Mouse (Mus musculus) neutrophil, adult 5-6 weeks (primary cell): ENCODE measurements around the gene Prep. TPM values are rescaled to one million over a fixed set of nuclear protein-coding genes. Genes with fewer than 3 reads are reported as not detected.
"Not testable (repeated sequence)": the region's sequence is repeated elsewhere in the genome, so short reads cannot be mapped to it uniquely, and the experiment has no call there.

Experiments
- ATAC-seq: fragments of 151-379, 151-347 bp; 2 replicates; pipeline ENCODE4 v1.8.0; 2017; ENCODE audit warnings: mild to moderate bottlenecking, moderate TSS enrichment; ENCODE audit not compliant: insufficient number of reproducible peaks, poor library complexity, low FRiP score, severe bottlenecking; ENCODE audit errors: extremely low read depth
- total RNA-seq: library from RNA; stranded (forward); fragments of 200-1000 nt; gene quantifications from 2 replicates; pipeline ENCODE4 v1.2.3, GENCODE M21; 2017

Gene Prep
- total RNA-seq, 1 experiment from 2014 or later = 11.2 TPM

DNA sequence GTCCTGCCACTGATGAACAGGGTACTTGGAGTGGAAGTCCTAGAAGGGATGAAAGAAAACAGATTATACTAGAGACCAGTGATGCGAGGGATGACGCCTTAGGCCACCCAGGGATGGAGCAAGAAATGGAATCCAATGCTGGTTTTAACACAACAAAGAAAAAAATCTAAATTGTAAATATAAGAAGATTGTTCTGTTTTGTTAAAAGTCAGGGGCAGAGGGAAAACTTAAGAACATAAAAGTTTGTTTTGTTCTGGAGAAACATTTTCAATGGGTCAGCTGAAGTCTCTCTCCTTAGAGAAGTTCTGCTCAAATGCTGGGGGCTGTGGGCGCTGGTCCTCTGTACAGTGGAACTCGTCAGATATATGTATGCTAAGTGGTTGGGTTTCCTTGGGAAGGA, 5.3 kb downstream of the Prep start:
- no peak for ATAC-seq

DNA sequence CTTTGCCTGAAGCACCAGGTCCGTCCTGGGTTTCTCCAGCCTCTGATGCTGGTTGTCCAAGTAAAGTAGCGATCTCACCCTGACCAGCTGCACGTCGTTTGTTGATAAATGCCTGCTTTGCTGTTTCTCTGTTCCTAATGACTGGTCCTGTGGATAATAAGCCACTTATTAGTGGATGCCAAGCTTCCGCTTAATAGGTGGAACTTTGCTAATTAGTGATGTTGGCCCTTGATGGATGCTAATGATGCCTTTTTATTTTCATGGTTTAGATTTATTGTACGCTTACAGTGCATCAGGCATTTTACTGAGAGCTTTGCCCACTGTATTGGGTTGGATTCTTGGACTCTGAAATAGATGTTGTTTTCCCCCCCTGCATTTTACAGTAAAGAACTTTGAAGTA, 7.5 kb downstream of the Prep start:
- no peak for ATAC-seq

DNA sequence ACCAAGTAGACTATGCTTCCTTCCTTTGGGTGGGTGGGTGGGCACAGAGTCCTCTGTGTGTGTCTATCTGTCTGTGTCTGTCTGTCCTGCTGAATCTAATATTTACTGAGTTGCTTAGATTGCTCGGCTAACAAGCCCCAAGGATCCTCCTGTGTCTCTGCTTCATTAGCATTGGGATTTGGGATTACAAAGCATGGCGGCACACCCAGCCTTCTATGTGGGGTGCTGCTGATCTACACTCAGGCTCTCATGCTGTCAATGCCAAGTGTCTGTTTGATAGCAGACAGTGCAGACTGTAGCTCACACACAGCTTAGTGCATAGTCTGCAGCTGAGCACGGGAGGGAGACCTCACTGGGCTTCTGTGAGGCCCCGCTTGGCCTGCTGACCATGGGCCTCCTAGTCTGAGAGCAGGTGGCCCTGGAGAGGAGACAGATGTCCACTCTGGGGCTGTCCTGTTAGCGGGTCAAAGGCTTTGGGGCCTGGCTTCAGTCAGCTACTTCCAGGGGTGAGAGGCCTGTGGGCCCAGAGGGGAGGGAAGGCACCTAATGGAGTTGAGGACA, 8.6 kb downstream of the Prep start:
- ATAC-seq = no peak

DNA sequence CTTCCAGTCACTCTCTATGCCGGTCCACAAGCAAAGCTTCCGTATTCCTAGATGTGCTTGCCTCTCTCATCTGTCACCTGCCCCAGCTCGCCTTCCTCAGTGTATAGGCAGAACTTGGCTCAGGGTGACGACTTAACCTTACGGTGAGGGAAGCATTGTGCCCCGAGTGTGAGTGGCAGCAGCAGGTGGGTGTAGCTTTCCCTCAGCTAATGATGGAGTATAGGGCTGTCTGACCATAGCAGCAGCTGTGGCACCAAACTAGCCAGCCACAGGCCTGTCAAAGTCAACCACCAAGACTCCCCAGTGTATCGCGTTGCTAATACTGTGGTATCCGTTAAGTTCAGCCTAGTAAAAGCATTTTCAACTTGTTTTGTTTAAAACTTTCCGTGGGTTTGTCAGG, 9.6 kb downstream of the Prep start:
- no peak for ATAC-seq

DNA sequence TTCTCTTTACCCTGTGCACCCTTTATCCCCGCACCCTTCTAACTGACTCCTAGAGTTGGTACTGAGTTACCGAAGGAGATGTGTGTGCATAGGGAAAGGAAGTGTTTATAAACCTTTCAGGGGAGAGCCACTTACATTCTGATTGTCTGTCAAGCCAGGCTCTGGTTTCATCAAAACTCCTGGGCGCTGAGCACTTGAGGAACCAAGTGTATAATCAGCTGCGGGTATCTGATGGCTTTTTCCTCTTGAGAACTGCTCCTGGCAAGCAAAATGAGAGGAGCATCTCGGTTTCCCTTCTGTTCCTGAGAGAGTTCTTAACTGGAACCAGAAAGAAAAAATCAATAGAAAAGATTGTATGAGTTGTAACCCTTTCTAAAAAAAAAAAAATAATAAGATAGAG, 10.3 kb downstream of the Prep start:
- ATAC-seq = no peak

DNA sequence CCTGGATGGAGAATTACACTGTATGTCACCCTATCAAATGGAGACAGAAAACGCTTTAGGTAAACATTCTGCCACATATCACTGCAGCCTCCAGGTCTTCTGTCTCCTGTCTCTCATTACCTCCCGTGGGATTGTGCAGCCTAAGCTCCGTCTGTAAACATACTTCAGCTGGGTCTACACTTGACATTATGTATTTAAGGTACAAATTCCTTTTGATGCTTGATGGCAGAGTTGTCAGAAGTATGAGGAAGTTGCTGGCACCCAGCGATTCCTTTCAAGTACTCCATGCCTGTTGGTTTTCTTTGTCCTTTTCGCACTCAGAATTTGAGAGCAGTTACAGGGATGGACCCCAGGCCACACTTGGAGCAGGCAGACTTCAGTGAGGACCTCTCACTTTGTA, 12.8 kb downstream of the Prep start:
- no peak for ATAC-seq

DNA sequence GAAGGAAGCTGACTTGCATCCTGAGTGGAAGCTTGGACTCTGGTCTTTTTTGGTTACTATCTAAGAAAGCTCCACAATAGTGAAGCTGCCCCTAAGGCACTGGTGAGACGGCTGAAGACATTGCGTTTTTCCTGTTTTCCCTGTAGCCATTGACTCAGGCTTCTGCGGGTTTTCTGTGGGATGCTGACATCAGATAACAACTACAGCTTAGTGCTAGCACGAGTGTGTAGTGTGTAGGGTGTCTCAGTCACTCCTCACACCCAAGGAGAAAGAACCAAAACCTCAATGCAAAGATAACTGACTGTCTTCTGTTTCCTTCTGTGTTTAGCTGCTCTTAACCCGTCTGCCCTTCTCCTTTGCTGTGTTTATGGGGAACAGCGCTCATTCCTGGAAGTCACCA, 13.5 kb downstream of the Prep start:
- no peak for ATAC-seq

DNA sequence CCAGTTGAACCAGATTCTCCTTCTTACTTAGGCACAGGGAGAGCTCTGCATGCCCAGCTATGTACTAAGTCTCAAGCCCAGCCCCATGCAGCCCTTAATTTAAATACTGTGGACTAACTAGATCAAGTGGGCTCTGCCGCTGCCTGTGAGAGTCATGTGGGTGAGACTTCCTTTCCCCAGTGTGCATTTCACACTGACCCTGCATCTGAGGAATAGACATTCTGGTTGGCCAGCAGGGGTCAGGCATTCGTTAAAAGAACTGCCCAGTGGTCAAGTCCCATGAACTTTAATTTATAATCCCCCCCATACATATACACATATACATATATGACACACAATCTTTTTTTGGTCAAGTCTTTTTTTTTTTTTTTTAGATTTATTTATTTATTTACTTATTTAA, 15.7 kb downstream of the Prep start:
- no peak for ATAC-seq

DNA sequence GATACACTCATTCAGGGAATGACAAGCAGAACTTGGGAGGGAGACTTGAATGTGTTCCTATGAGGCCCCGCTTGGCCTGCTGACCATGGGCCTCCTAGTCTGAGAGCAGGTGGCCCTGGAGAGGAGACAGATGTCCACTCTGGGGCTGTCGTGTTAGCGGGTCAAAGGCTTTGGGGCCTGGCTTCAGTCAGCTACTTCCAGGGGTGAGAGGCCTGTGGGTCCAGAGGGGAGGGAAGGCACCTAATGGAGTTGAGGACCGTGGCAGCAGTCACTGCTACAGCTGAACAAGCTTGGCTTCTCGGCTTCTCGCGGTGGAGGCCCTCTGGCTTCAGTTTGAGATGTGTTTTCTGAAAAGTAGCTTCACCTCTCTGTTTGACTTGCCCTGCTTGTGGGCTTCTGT, 17.0 kb downstream of the Prep start:
- ATAC-seq = not testable (repeated sequence)

DNA sequence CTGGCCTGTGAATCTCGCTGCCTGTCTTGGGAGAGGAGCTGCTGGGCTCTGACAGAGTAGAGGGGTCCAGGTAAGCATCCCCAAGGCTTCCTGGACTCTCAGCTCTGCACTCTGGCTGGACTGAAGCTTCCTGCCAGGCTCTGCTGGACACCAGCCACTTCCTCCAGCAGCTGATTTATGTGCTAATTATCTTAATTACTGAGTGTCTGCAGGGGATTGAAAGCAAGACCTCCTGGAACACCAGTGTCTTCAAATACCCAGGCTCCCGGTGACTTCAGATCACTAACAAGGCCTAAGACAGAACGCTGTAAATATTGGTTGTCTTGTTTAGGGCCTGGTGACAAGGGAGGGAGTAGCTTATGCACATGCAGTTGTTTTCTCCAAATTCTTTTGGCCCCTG, 17.5 kb downstream of the Prep start:
- no peak for ATAC-seq

DNA sequence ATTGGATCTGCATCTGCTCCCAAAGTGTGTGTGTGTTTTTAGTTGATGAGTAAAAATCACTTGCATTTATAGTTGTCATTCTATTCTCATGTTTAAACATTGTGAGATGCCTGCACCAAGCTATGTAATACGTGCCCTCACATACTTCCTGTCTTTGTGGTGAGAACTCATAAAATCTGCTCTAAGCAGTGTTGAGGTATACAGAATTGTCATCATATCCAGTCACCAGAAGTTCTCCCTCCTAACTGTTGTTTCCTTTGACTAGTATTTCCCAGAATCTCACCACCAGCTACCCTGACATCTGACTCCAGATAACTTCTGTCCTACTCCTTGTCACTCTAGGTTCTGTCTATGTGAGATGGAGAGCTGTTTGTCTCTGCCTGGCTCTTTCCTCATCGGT, 18.3 kb downstream of the Prep start:
- no peak for ATAC-seq

DNA sequence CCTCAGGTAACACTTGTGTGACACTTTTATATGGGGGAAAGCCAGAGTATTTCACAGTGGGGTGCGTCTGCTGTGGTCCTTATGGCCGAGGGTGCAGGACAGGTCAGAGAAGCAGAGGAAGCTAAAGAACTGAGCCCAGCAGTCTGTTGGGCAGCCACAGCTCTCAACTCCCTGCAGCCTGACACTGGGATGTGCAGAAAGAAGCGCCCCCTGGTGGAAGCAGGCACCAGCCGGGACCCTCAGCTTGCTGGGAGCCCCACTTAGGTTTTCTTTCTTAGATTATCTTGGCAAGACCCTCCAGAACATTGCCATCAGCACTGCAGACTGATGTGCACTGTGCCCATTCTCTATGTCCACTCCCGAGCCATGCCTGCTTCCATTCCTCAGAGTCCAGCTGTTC, 19.6 kb downstream of the Prep start:
- no peak for ATAC-seq

DNA sequence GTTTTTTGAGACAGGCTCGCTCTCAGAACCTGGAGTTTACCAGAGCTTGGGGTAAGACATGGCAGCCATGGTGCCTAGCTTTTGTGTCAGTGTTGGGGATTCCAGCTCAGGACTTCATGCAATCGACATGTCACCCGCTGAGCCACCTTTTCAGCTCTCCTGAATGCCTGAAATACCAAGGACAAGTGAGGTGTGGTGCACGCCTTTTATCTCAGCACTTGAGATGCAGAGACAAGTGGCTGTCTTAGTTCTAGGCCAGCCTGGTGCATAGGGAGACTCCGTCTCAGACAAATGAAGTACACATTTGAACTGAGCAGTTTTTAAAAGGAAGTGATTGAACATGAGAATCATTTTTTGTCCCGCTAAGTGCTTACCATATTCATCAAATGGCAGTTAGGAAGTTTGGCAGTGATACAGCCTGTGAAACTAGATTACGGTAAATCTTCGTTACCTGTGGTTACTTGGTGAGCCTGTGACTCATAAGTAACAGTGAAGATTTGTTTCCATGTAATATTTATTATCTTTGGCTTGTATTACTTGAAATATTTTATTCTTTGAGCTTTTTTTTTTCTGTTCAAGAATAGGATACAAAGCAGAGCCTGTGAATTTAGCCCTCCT, 24.6 kb downstream of the Prep start:
- ATAC-seq = no peak

DNA sequence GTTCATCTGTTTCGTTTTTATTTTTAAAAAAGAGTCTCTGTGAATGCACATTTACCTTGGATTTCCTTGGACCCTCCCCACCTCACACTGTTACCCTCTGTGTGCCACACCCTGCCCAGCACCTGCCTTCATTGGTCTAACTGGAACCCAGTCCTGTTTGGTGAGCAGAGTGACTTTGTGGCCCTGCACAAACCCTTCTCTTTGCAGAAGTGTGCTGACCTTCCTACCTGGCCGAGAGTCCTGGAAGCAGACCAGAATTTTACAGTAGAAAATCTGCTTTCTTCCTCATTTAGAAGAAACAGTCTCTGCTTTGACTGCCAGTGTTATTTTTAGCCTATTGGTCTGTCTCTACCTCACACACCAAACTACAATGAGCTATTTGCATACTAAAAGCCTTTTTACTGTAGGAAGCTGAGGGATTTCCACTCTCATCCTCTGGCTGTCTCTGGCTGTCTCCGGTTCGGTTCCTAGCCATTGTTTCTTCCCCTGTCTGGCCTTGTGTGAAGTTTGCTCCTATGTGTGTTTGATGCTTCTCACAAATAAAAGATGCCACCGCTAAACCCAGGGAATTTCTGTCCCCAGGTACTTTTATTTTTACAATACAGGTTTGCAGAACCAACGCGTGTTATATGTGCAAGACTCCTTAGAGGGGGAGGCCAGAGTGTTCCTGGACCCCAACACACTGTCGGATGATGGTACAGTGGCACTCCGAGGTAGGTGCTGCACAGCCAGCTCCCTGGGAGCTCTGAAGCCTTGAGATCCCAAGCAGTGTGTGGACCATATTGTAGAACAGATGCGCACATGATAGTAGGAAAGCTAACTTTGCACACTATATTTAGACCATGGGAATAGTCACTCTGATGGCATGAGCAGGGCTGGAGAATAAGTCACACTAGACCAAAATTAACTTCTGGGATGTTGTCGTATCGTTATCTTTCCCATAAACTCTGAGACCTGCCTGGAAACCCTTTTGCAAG, 25.4 kb downstream of the Prep start:
- peak; percentile 53; the same call in 1 of the 2 replicates for ATAC-seq

DNA sequence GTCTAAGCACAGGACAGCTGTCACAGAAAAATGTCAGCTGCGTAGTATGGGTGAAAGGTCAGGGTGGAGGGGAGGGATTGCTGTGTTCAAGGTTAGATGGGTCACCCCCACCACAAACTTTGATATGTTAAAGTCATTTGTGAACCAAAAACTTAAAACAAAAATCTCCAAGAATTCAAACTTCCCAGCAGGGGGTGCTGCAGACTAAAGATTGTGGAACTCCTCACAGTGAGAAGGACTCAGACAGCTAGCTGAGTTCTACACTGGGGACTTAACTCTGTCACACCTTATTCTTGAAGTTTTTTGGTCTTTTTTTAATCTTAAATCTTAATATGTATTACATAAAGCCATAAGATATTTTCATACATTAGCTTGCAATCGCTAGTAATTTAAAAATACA, 31.7 kb downstream of the Prep start:
- ATAC-seq = peak; percentile 51; the same call in 1 of the 2 replicates

DNA sequence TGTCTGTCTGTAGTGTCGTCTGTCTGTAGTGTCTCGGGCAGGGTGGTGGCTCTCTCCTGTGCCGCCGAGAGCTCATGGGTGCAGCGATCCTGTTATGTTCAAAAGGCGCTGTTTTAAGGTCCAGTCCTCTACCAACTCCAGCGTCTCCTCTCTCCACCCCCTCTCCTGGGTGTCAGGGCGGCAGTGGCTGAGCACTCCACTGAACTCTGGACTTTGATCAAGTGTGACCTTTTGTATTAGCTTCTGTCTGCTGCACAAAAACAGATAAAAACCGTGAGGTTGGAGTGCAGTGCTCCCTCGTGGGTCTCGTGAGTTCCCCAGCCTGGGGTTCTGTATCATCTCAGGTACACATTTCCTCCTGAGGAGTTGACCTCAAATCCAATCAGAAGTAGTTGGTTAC, 33.5 kb downstream of the Prep start:
- no peak for ATAC-seq

DNA sequence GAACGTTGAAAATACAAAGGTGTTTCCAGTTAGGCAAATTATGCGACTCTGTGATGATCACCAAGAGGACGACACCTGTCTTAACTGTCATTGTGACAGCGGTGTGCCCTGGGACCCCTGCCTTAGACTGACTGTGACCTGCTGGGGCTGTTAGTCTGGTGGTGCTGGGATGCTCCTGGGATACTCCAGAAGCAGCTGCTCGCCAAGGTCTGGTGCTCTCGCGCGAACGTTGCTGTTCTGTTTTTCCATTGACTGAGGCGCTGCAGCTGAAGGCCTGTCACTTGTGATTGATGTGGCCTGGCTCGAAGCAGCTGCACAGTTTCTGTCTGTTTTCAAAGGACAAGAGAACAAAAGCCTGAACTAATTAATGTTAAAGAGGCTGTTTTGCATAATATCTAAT, 36.2 kb downstream of the Prep start:
- no peak for ATAC-seq

DNA sequence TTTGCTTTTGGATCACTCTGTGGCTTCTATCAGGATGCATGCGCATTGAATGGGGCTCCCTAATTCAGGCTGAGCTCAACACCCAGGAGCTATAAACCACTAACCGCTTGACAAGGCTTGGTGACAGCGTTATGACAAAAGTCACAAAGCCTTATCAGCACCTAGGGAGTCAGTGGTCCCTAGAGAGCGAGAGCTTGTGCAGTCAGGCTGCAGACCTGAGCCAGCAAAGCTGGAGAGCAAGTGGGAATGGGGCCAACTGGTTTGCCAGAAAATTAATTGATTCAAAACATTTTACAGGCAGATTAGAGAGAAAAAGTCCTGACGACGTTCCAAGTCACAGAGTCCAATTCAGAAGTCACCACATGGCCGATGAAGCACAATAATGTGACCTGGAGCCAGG, 37.1 kb downstream of the Prep start:
- peak; percentile 28; the same call in 1 of the 2 replicates for ATAC-seq

DNA sequence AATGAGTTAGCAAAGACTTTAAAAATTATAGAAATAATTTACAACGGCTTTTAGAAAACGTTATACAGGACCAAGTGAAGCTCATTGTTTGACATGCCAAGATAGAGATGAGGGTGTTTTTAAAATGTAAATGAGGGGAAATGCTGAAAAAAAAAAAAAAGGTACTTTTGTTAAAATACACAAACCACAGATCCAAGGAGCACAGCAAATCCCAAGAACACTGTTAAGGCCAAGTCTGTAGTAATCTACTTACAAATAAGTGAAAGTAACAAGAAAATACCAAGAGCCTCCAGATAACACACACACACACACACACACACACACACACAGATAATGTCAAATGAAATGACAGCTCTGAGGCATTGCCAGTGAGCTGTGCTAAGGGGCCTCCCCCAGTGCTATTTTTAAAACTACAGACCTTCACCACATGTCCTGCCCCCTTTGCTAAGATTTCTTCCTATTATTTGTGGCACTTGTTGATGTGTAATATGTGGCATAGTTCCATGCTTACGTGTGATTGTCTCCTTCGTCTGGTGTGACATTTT, 37.6 kb downstream of the Prep start:
- ATAC-seq = peak; percentile 56; the same call in 1 of the 2 replicates

DNA sequence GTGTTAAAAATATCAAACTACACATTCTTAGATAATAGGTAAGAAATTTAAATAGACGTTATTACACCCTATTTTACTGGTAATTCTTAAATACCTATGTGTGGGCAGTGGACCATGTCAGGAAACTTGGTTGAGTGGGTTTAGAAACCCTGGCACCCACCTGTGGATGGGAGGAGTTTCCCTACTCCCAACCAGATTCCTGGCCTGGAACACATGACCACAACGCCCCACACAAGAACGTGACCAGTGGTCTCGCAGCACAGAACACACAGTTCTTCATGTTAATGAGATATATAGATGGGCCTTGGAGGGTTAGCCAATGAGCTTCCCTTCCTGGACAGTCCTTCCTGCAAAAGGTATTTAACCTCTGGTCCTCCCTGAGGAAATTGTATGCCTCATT, 39.5 kb downstream of the Prep start:
- no peak for ATAC-seq
